Mouse (Mus musculus) embryonic stem cell, embryonic (primary cell): ENCODE data around the gene Ddhd1.
"Not testable (repeated sequence)": the region's sequence is repeated elsewhere in the genome, so short reads cannot be mapped to it uniquely, and the experiment has no call there.

ENCODE experiments used
- CTCF ChIA-PET, 4 experiments: fragments of 300-600 bp in 2 of 4; fragments of 350-600 bp in 2 of 4; sonication (Branson Sonifier 250); formaldehyde crosslinking; loops; one replicate each; lab custom pipeline; 2022; ENCODE audit warnings: inconsistent platforms in 2 of 4; lab: Charles Lee
- POLR2A ChIA-PET, 4 experiments: fragments of 300-600 bp in 2 of 4; fragments of 350-600 bp in 2 of 4; sonication (Branson Sonifier 250); formaldehyde crosslinking; loops; one replicate each; lab custom pipeline; 2022; ENCODE audit warnings: antibody characterized with exemption in 4 of 4, inconsistent platforms in 1 of 4; lab: Charles Lee

Ddhd1 gene

GRCm38 (mm10) chr14:45615776-45616175 is 42.2 kb downstream of the Ddhd1 start:
- ChIA-PET POLR2A (no interaction called here), CTCF (interaction anchor here in 2 of 4 experiments (0.7 kb wide), 2 partner anchors 47 to 75 kb away, joined by 3 to 4 read pairs; no protein-coding TSS in a partner anchor)

GRCm38 (mm10) chr14:45614822-45615221 is 43.1 kb downstream of the Ddhd1 start:
- CTCF ChIA-PET = interaction anchor here in 1 of 4 experiments (1.2 kb wide), 1 partner anchor 13 kb away, joined by 3 read pairs; no protein-coding TSS in a partner anchor

GRCm38 (mm10) chr14:45614406-45614805 is 43.5 kb downstream of the Ddhd1 start:
- CTCF ChIA-PET = interaction anchor here in 1 of 4 experiments (1.2 kb wide), 1 partner anchor 12 kb away, joined by 3 read pairs; no protein-coding TSS in a partner anchor
- POLR2A ChIA-PET = no interaction called here

More at GRCm38 (mm10) chr14:45614822-45615221, 43.1 kb downstream of the Ddhd1 start:
- POLR2A ChIA-PET = no interaction called here

GRCm38 (mm10) chr14:45611654-45612053 is 46.3 kb downstream of the Ddhd1 start:
- ChIA-PET CTCF (interaction anchor here in 3 of 4 experiments (0.5 to 1.2 kb wide), 8 partner anchors 8 to 336 kb away, joined by 3 to 21 read pairs (median 4); no protein-coding TSS in a partner anchor), POLR2A (interaction anchor here in 1 of 4 experiments (1.4 kb wide), 2 partner anchors 20 to 28 kb away, joined by 3 to 4 read pairs; no protein-coding TSS in a partner anchor)

- CTCF ChIA-PET = interaction anchor here (0.6 to 1.9 kb wide), 9 partner anchors 8 to 187 kb away, joined by 3 to 11 read pairs (median 4); no protein-coding TSS in a partner anchor
- POLR2A ChIA-PET = interaction anchor here in 1 of 4 experiments (0.5 to 1.0 kb wide), 2 partner anchors 11 to 55 kb away, joined by 3 read pairs; no protein-coding TSS in a partner anchor
Measured at GRCm38 (mm10) chr14:45602002-45602401, 55.9 kb downstream of the Ddhd1 start.

- POLR2A ChIA-PET = interaction anchor here in 2 of 4 experiments (1.7 kb wide), 3 partner anchors 16 to 56 kb away, joined by 4 read pairs; no protein-coding TSS in a partner anchor
- CTCF ChIA-PET = interaction anchor here in 2 of 4 experiments (0.7 to 1.9 kb wide), 2 partner anchors 177 kb away, joined by 3 to 11 read pairs; no protein-coding TSS in a partner anchor
Measured at GRCm38 (mm10) chr14:45600587-45600986, 57.4 kb downstream of the Ddhd1 start.

GRCm38 (mm10) chr14:45597855-45598254 is 60.1 kb downstream of the Ddhd1 start:
- CTCF ChIA-PET = interaction anchor here in 1 of 4 experiments (1.4 kb wide), 1 partner anchor 47 kb away, joined by 5 read pairs; no protein-coding TSS in a partner anchor
- POLR2A ChIA-PET = interaction anchor here in 1 of 4 experiments (1.0 kb wide), 1 partner anchor 32 kb away, joined by 3 read pairs; no protein-coding TSS in a partner anchor

- CTCF ChIA-PET = no interaction called here
- POLR2A ChIA-PET = interaction anchor here in 1 of 4 experiments (1.2 kb wide), 1 partner anchor 10 kb away, joined by 3 read pairs; no protein-coding TSS in a partner anchor
Measured at GRCm38 (mm10) chr14:45593261-45593660, 64.7 kb downstream of the Ddhd1 start.

GRCm38 (mm10) chr14:45588403-45588802 is 69.5 kb downstream of the Ddhd1 start:
- CTCF ChIA-PET = no interaction called here

GRCm38 (mm10) chr14:45587536-45587935 is 70.4 kb downstream of the Ddhd1 start:
- POLR2A ChIA-PET = interaction anchor here in 1 of 4 experiments (1.3 kb wide), 1 partner anchor 57 kb away, joined by 4 read pairs; no protein-coding TSS in a partner anchor
- CTCF ChIA-PET = no interaction called here

More at GRCm38 (mm10) chr14:45588403-45588802, 69.5 kb downstream of the Ddhd1 start:
- POLR2A ChIA-PET = interaction anchor here in 1 of 4 experiments (1.3 kb wide), 1 partner anchor 58 kb away, joined by 4 read pairs; no protein-coding TSS in a partner anchor

- POLR2A ChIA-PET = interaction anchor here in 1 of 4 experiments (0.8 to 1.4 kb wide), 3 partner anchors 10 to 27 kb away, joined by 3 read pairs; no protein-coding TSS in a partner anchor
- CTCF ChIA-PET = no interaction called here
Measured at GRCm38 (mm10) chr14:45583494-45584027, 74.4 kb downstream of the Ddhd1 start.

GRCm38 (mm10) chr14:45580923-45581827 is 76.8 kb downstream of the Ddhd1 start:
- POLR2A ChIA-PET = interaction anchor here in 1 of 4 experiments (1.5 kb wide), 1 partner anchor 10 kb away, joined by 3 read pairs; no protein-coding TSS in a partner anchor
- CTCF ChIA-PET = not testable (repeated sequence)

GRCm38 (mm10) chr14:45566066-45566937 is 91.6 kb downstream of the Ddhd1 start:
- CTCF ChIA-PET = interaction anchor here (0.6 to 2.5 kb wide), 22 partner anchors 8 to 216 kb away, joined by 3 to 13 read pairs (median 4); partner anchors contain the start of genes Ddhd1 (in 1 of the 4) and Styx (in 1 of the 4)
- POLR2A ChIA-PET = interaction anchor here in 3 of 4 experiments (0.7 to 4.2 kb wide), 17 partner anchors 8 to 238 kb away, joined by 3 to 21 read pairs (median 4); partner anchors contain the start of genes Ddhd1 (in 2 of the 3), Fermt2 (in 1 of the 3) and Styx (in 1 of the 3)

GRCm38 (mm10) chr14:45565216-45566065 is 92.5 kb downstream of the Ddhd1 start:
- ChIA-PET CTCF (interaction anchor here (0.6 to 2.5 kb wide), 21 partner anchors 14 to 215 kb away, joined by 3 to 13 read pairs (median 5); partner anchors contain the start of genes Ddhd1 (in 1 of the 4) and Styx (in 1 of the 4)), POLR2A (interaction anchor here in 3 of 4 experiments (0.7 to 4.2 kb wide), 22 partner anchors 9 to 237 kb away, joined by 3 to 21 read pairs (median 4); partner anchors contain the start of genes Ddhd1 (in 2 of the 3), Fermt2 (in 1 of the 3) and Styx (in 1 of the 3))

- CTCF ChIA-PET = interaction anchor here in 2 of 4 experiments (0.5 to 2.5 kb wide), 5 partner anchors 12 to 131 kb away, joined by 3 to 6 read pairs (median 3); no protein-coding TSS in a partner anchor
- POLR2A ChIA-PET = interaction anchor here in 2 of 4 experiments (0.8 to 4.2 kb wide), 9 partner anchors 10 to 201 kb away, joined by 3 to 21 read pairs (median 3); no protein-coding TSS in a partner anchor
Measured at GRCm38 (mm10) chr14:45563577-45563976, 94.4 kb downstream of the Ddhd1 start.
